ENCODE assay signal across 9 mouse cellular contexts in genomic region chr13:31559419-31560144, GRCm38 (mm10). TPM values are rescaled to one million over a fixed set of nuclear protein-coding genes. Genes with fewer than 3 reads are reported as not detected.
DNase-seq lines count a peak whose midpoint lies in the region; ATAC-seq and TF ChIP-seq lines count a peak whose summit lies in the region.
"Had no signal": no experiment of that assay in that cellular context is flagged by ENCODE, and none has a peak within 500 bp of the region (broad histone marks: within the 10 kb centered on the region; RNA-seq: fewer than 3 reads in every experiment).

No protein-coding gene starts in this region.

- peak overlapping the region; percentile 99 for H3K4me2 ChIP-seq in embryonic facial prominence, embryonic 14.5 days (ENCODE audit: low read depth, low read length)

- H3K9me3 ChIP-seq in embryonic facial prominence, embryonic 14.5 days (ENCODE audit: control insufficient read depth, low read length): no peaks in the 10 kb centered on the region

- H3ac ChIP-seq in C2C12 (ENCODE audit: control insufficient read depth, insufficient read length, low read depth): peak overlapping the region; percentile 36

- peak; percentile 76 for ATAC-seq in embryonic facial prominence, embryonic 14.5 days (ENCODE audit: low read depth)
- ATAC-seq in neutrophil, adult 5-6 weeks (ENCODE audit: extremely low read depth, insufficient number of reproducible peaks, low FRiP score, poor library complexity, severe bottlenecking): 0 out of 2 replicates have a peak, but pooled peaks have one; percentile 30

- no peaks in the 10 kb centered on the region for H3K79me3 ChIP-seq in C2C12 (ENCODE audit: low read depth)

- H3K27me3 ChIP-seq in C2C12 (ENCODE audit: control insufficient read depth, insufficient read depth, insufficient read length): no peaks in the 10 kb centered on the region
- peaks cover 93% of the 10 kb centered on the region for H3K27me3 ChIP-seq in embryonic facial prominence, embryonic 14.5 days (replicated peaks; ENCODE audit: control insufficient read depth, insufficient read depth, low read length)

- H3K79me2 ChIP-seq in C2C12 (ENCODE audit: control insufficient read depth, insufficient read depth): peaks cover 12% of the 10 kb centered on the region

- no peaks in the 10 kb centered on the region for H3K36me3 ChIP-seq in C2C12 (ENCODE audit: control insufficient read depth, insufficient read depth)
- no peaks in the 10 kb centered on the region for H3K36me3 ChIP-seq in embryonic facial prominence, embryonic 14.5 days (ENCODE audit: control insufficient read depth, insufficient read depth, low read length)

- peak; percentile 91 for TF ChIP-seq CTCF in C2C12 (IDR thresholded peaks at IDR 0.05; ENCODE audit: control insufficient read depth, insufficient read depth, insufficient read length)
- 0 out of 2 replicates have a peak, but pooled peaks have one; percentile 19 for TF ChIP-seq CTCF in lung, adult 2 months (IDR thresholded peaks at IDR 0.05; ENCODE audit: insufficient read depth, low read length)

- peak overlapping the region; percentile 67 for H3K9ac ChIP-seq in embryonic facial prominence, embryonic 14.5 days (ENCODE audit: low read depth, low read length)

- no peak for TF ChIP-seq POLR2A in lung, adult 2 months (IDR thresholded peaks at IDR 0.05; ENCODE audit: borderline replicate concordance, extremely low read depth, low read depth, low read length)

- DNase-seq in adrenal gland, postnatal 10 days: peak; percentile 83
- DNase-seq in embryonic facial prominence, embryonic 14.5 days (ENCODE audit: low spot score): peak; percentile 39
- peak; percentile 64 to 66 for DNase-seq in heart, postnatal 10 days
- peak; percentile 81 for DNase-seq in kidney, postnatal 10 days
- DNase-seq in lung, adult 2 months: peak; percentile 80
- peak; percentile 43 to 49 for DNase-seq in thymus, postnatal 36 days

- H3K4me3 ChIP-seq in C2C12 (ENCODE audit: insufficient read depth, poor library complexity, severe bottlenecking): peak overlapping the region; percentile 42
- H3K4me3 ChIP-seq in embryonic facial prominence, embryonic 14.5 days (ENCODE audit: low read depth, low read length): peak overlapping the region; percentile 64
- H3K4me3 ChIP-seq in lung, adult 2 months (replicated peaks; ENCODE audit: extremely low read depth, low read depth, low read length): peak overlapping the region; percentile 71

- no peak overlapping the region for H3K27ac ChIP-seq in embryonic facial prominence, embryonic 14.5 days (replicated peaks; ENCODE audit: low read depth, low read length)
- H3K27ac ChIP-seq: macrophage had no signal

- peaks cover 21% of the 10 kb centered on the region; the same call in 1 of the 2 replicates for H3K4me1 ChIP-seq in embryonic facial prominence, embryonic 14.5 days (ENCODE audit: control insufficient read depth, insufficient read depth, low read length)
- peaks cover 4% of the 10 kb centered on the region; the same call in 1 of the 2 replicates for H3K4me1 ChIP-seq in lung, adult 2 months (ENCODE audit: control insufficient read depth, insufficient read depth, low read length)

- WGBS in embryonic facial prominence, embryonic 14.5 days: under 1% methylated on average over 36 of the region's 92 CpGs
- WGBS in lung, adult 2 months: under 1% methylated on average over 92 of the region's 92 CpGs

- intact Hi-C loops in heart, postnatal 10 days (cut with DNase I): loop anchor here (5.0 to 10.0 kb wide), 3 partner anchors 58 to 575 kb away; no protein-coding TSS in a partner anchor

TF ChIP-seq in C2C12, 6 proteins besides CTCF, POLR2A, EP300 and RAD21:
- TF ChIP-seq USF1 (IDR thresholded peaks at IDR 0.05; ENCODE audit: low read depth) (no peak), MYOG (IDR thresholded peaks at IDR 0.05; ENCODE audit: control insufficient read depth, extremely low read depth, insufficient read length) (no peak), FOSL1 (IDR thresholded peaks at IDR 0.05; ENCODE audit: insufficient read depth, low read length, poor library complexity, severe bottlenecking) (no peak), MAX (IDR thresholded peaks at IDR 0.05) (no peak), MYOD1 (IDR thresholded peaks at IDR 0.05; ENCODE audit: control insufficient read depth, insufficient read length, low read depth) (no peak), CEBPB (IDR thresholded peaks at IDR 0.05; ENCODE audit: low read depth) (no peak)

RNA-seq across cellular contexts. Expression of gene A530084C06Rik, which starts 0.4 kb away (rescaled TPM):
- polyA plus RNA-seq in C2C12 (2012; fragmentation: generic; extraction: Trizol): not detected
- under 1 TPM; 0.09 TPM for total RNA-seq in adrenal gland, postnatal 10 days (2021)
- polyA plus RNA-seq in embryonic facial prominence, embryonic 14.5 days (2014; fragmentation: Nextera tagmentation; extraction: Ambion mirVana): not detected in 2 replicates
- total RNA-seq in heart, postnatal 10 days (2021): under 1 TPM in 1 of 2 experiments, not detected in 1; 0.07 TPM
- 0.67 and 0.88 TPM in 2 replicates for polyA plus RNA-seq in lung, adult 2 months (2012; rRNA removed)
- total RNA-seq in neutrophil, adult 5-6 weeks (2017): 0.25 and 0.47 TPM in 2 replicates
- polyA plus RNA-seq: macrophage had no signal

RNA-seq across cellular contexts. Expression of gene Foxq1, which starts 3.6 kb away (rescaled TPM):
- 2.1 TPM for polyA plus RNA-seq in C2C12 (2012; fragmentation: generic; extraction: Trizol)
- 1 to 10 TPM; 1.7 to 2.7 TPM for total RNA-seq in adrenal gland, postnatal 10 days (2021)
- polyA plus RNA-seq in embryonic facial prominence, embryonic 14.5 days (2014; fragmentation: Nextera tagmentation; extraction: Ambion mirVana): 1.8 and 2.1 TPM in 2 replicates
- total RNA-seq in heart, postnatal 10 days (2021): under 1 TPM in 1 of 2 experiments, not detected in 1; 0.07 TPM
- 6.4 and 7.9 TPM in 2 replicates for polyA plus RNA-seq in lung, adult 2 months (2012; rRNA removed)
- total RNA-seq in neutrophil, adult 5-6 weeks (2017): 0.93 and 0.98 TPM in 2 replicates
- polyA plus RNA-seq: macrophage had no signal
